Mouse (Mus musculus): ENCODE measurements around the gene Zbtb45. TPM values are rescaled to one million over a fixed set of nuclear protein-coding genes. Genes with fewer than 3 reads are reported as not detected.

Gene Zbtb45
- polyA plus RNA-seq, 1 experiment from 2014 or later = 27.2 TPM

DNA sequence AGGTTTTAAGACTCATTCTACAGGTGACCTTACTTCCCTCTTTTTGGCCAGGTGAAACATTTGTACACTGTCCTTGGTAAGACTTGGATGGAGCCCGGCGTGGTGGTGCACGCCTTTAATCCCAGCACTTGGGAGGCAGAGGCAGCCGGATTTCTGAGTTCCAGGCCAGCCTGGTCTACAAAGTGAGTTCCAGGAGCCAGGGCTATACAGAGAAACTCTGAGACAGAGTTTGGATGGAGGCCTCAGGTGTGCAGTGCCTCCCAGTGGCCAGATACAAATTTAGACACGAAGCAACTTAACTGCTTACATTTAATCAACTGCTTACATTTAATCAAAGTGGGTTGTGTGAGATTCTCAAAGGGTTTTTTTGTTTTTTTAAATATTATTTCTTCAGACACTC is 21.2 kb upstream of the Zbtb45 start:
- 75% methylated on average over 5 of the region's 5 CpGs for WGBS
- H3K36me3 ChIP-seq (replicated peaks) = peaks cover 90% of the 10 kb centered on the region

DNA sequence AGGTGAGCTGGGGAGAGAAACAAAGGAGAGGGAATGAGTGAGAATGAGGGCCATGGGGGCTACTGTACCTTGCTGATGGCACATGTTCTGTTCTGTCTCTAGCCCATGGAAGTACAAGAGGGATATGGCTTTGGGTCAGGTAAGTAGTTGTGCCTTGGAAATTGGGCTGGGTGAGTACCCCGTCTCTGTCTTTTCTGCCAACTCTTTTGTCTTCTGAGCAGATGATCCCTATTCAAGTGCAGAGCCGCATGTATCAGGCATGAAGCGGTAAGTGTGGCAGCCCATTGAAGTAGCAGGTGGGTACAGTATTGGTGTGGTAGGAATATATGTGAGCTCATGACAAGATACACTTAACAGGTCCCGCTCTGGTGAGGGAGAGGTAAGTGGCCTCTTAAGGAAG is 19.2 kb upstream of the Zbtb45 start:
- Histone ChIP-seq H3K9me3 (no peaks in the 10 kb centered on the region), H3K27ac (replicated peaks) (no peak overlapping the region), H3K4me1 (peaks cover 35% of the 10 kb centered on the region), H3K36me3 (replicated peaks) (peaks cover 86% of the 10 kb centered on the region), H3K4me3 (no peak overlapping the region), H3K27me3 (replicated peaks; ENCODE audit: low read depth, poor library complexity, severe bottlenecking) (no peaks in the 10 kb centered on the region)
- DNase-seq (ENCODE audit: low spot score) = no peak
- WGBS = 96% methylated on average over 4 of the region's 4 CpGs

More for the DNA sequence above, 21.2 kb upstream of the Zbtb45 start:
- peaks cover 42% of the 10 kb centered on the region for H3K4me1 ChIP-seq
- H3K27me3 ChIP-seq (replicated peaks; ENCODE audit: low read depth, poor library complexity, severe bottlenecking) = no peaks in the 10 kb centered on the region
- no peak overlapping the region for H3K4me3 ChIP-seq
- no peaks in the 10 kb centered on the region for H3K9me3 ChIP-seq
- H3K27ac ChIP-seq (replicated peaks) = no peak overlapping the region
- no peak for DNase-seq (ENCODE audit: low spot score)

DNA sequence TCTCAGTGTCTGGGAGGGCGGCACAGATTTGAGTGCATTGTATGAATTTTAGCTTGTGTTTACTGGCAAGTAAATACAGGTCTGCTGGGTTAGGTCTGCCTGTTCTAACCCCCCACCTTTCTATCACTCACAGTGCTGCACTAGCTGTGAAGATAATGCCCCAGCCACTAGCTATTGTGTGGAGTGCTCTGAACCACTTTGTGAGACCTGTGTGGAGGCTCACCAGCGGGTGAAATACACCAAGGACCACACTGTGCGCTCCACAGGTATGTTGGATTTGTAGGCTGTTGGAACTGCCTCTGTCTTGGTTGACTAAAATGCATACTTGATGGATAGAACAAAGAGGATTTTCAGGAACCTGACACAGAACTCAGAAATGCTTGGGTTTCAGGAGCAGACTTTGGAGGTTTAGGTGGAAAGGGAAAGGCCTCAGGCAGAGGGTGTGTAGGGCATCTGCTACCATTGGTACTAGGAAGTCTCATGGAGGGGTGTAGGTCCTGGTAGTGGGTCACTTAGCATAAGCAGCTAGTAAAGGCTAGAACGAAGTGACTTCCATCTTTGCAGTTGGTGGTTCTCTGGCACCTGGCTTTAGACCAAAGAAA is 15.8 kb upstream of the Zbtb45 start:
- Histone ChIP-seq H3K27ac (replicated peaks) (peak overlapping the region; percentile 99), H3K4me1 (peaks cover 31% of the 10 kb centered on the region), H3K9me3 (no peaks in the 10 kb centered on the region), H3K4me3 (peak overlapping the region; percentile 99), H3K36me3 (replicated peaks) (peaks cover 56% of the 10 kb centered on the region), H3K27me3 (replicated peaks; ENCODE audit: low read depth, poor library complexity, severe bottlenecking) (no peaks in the 10 kb centered on the region)
- WGBS = 26% methylated on average over 4 of the region's 4 CpGs
- no peak for DNase-seq (ENCODE audit: low spot score)

DNA sequence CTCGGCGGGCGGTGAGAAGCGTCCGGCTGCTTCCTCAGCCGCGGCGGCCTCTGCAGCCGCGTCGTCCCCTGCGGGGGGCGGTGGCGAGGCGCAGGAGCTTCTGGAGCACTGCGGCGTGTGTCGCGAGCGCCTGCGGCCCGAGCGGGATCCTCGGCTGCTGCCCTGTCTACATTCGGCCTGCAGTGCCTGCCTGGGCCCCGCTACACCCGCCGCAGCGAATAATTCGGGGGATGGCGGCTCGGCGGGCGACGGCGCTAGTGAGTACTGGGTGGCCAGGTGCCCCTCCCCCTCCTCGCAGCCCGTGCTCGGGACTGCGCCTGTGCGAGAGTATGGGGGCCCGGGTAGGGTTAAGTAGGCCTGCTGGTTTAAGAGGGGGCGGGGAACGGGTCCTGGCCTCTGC is 15.0 kb upstream of the Zbtb45 start:
- Histone ChIP-seq H3K9me3 (no peaks in the 10 kb centered on the region), H3K27ac (replicated peaks) (peak overlapping the region; percentile 99), H3K36me3 (replicated peaks) (peaks cover 48% of the 10 kb centered on the region), H3K4me1 (peaks cover 31% of the 10 kb centered on the region), H3K4me3 (peak overlapping the region; percentile 99), H3K27me3 (replicated peaks; ENCODE audit: low read depth, poor library complexity, severe bottlenecking) (no peaks in the 10 kb centered on the region)
- WGBS = under 1% methylated on average over 44 of the region's 44 CpGs
- DNase-seq (ENCODE audit: low spot score) = peak; percentile 88

DNA sequence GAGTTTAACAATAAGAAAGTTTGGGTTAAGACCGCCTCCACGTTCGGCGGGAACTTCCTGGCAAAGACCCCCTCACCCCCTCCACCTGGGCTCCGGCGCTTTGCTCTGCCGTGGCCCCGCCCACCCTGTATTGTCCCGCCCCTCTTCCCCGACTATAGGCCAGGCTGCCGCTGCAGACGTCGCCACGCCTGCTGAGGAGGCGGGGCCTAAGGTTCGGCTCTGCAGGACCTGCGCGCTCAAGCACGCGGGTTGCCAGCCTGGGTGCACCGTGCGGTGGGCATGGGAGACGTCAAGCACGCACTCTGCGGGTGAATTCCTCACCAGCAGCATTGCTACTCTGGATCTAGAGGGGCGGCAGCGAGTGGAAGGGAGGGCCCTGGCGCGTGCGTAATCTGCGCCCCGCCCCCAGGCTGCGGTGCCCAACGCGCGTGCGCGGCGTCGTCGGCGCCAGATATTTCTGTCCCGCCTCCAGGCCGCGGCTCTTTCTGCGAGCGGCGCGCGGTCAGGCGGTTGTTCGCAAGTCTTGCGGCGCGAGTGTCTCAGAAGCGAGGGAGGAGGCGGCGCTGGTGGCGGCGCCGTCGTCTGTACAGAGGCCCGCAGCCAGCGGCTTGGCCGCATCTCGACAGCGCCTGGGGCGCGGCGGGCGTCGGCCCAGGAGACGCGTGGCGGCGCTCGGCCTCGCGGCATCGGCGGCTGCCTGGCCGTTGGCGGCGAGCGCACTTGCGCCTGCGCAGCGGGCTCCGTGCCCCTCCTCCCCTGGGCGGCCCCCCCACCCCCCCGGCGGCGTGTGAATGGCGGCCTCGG is 14.3 kb upstream of the Zbtb45 start:
- Histone ChIP-seq H3K36me3 (replicated peaks) (peaks cover 41% of the 10 kb centered on the region), H3K27me3 (replicated peaks; ENCODE audit: low read depth, poor library complexity, severe bottlenecking) (no peaks in the 10 kb centered on the region), H3K9me3 (no peaks in the 10 kb centered on the region), H3K4me1 (peaks cover 31% of the 10 kb centered on the region), H3K27ac (replicated peaks) (peak overlapping the region; percentile 99), H3K4me3 (peak overlapping the region; percentile 99)
- WGBS = under 1% methylated on average over 86 of the region's 95 CpGs
- peak; percentile 98 for DNase-seq (ENCODE audit: low spot score)

DNA sequence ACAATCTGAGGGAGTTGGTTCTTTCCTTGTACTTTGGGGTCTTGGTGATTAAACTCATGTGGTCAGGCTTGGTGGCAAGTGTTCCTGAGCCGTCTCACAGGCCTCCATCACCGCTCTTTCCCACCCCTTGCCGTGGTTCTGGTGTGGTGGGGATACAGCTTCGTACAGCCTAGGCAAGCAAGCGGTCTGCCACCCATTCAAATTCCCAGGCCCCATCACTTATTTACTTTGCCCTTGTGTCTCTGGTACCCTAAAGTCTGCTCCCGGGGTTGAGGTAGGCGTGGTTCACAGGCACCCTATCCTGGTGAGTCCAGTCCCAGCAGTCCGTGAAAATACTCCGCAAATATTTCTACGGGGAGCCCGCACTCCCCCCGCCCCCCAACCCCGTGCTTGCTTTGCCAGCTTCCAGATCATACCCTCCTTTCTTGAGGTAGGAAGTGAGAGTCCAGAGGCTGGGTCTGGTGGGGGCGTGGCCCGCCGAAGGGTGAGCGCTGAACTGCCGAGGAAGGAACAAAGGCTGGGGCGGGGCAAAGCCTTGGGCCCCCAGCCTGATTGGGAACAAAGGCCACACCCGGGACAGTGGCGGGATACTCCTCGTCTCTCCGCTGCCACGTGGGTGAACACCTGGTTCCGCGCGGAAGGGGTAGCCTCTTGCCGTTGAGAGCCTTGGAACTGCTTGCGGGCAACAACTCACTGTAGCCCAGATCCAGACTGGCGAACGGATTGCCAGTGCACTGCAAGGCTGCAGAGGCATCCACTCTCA is 13.1 kb upstream of the Zbtb45 start:
- Histone ChIP-seq H3K4me3 (peak overlapping the region; percentile 99), H3K27me3 (replicated peaks; ENCODE audit: low read depth, poor library complexity, severe bottlenecking) (no peaks in the 10 kb centered on the region), H3K27ac (replicated peaks) (peak overlapping the region; percentile 99), H3K36me3 (replicated peaks) (peaks cover 30% of the 10 kb centered on the region), H3K9me3 (no peaks in the 10 kb centered on the region), H3K4me1 (peaks cover 31% of the 10 kb centered on the region)
- peak; percentile 95 for DNase-seq (ENCODE audit: low spot score)
- WGBS = 4% methylated on average over 31 of the region's 31 CpGs

DNA sequence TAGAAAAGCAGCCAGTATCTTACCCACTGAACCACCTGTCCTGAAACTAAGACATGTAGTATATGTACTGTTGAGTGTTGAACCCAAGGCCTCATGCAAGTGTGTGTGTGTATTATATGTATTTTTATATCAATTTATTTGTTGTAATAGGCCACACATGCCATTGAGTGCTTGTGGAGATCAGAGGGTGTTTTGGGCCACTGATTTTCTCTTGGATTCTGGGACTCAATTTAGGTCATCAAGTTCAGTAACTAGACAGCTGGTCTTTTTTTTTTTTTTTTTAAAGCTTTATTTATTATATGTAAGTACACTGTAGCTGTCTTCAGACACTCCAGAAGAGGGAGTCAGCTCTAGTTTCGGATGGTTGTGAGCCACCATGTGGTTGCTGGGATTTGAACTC is 5.4 kb upstream of the Zbtb45 start:
- Histone ChIP-seq H3K4me3 (no peak overlapping the region), H3K9me3 (no peaks in the 10 kb centered on the region), H3K4me1 (peaks cover 5% of the 10 kb centered on the region), H3K36me3 (replicated peaks) (no peaks in the 10 kb centered on the region), H3K27ac (replicated peaks) (no peak overlapping the region), H3K27me3 (replicated peaks; ENCODE audit: low read depth, poor library complexity, severe bottlenecking) (no peaks in the 10 kb centered on the region)
- 91% methylated on average over 1 of the region's 1 CpGs for WGBS
- DNase-seq (ENCODE audit: low spot score) = no peak

DNA sequence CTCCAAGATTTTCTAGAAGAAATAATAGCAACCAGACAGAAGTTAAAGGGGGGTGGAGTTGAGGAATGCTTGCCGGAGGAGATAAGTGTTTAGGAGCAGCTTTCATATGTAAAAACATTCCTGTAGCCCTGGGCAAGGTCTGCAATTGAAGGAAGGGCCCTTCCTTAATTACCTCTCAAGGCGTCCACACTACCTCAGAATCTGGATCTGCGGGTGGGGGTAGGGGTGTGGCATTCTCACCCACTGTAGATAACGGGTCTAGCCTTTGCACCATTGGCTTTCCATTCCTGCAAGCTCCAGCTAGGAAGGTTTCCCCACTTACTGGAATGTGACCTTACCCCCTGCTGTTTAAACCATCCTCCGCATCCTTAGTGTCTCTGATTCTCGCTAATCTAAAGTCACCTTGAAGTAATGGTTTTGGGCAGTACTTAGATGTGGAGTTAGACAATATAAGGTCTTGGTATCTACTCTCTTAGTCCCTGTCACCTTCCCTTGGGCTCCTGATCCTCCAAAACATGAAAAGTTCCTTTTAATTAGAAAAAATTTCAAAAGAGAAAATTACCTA is 4.5 kb upstream of the Zbtb45 start:
- Histone ChIP-seq H3K27ac (replicated peaks) (no peak overlapping the region), H3K9me3 (no peaks in the 10 kb centered on the region), H3K4me3 (no peak overlapping the region), H3K4me1 (peaks cover 7% of the 10 kb centered on the region), H3K27me3 (replicated peaks; ENCODE audit: low read depth, poor library complexity, severe bottlenecking) (no peaks in the 10 kb centered on the region), H3K36me3 (replicated peaks) (no peaks in the 10 kb centered on the region)
- no peak for DNase-seq (ENCODE audit: low spot score)
- 35% methylated on average over 6 of the region's 6 CpGs for WGBS

DNA sequence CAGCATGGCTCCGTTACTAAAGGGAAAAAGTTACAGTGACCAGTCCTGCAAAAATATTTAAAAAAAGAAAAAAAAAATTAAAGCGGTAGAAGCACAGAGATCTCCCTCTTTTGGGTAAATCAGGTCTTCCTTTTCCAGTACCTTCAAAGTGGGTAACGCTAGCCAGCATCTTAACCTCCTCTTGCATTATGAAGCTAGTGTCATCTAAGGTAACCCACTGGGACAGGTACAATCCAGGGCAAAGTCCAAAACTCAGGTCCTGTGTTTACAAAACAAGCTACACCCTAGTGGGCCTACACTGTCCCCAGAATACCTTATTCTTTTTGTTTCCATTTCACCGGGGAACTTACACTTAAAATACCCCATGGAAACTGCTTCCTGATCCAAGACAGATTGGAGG is 3.8 kb upstream of the Zbtb45 start:
- Histone ChIP-seq H3K27me3 (replicated peaks; ENCODE audit: low read depth, poor library complexity, severe bottlenecking) (peaks cover under 1% of the 10 kb centered on the region; the same call in 1 of the 2 replicates), H3K4me1 (peaks cover 10% of the 10 kb centered on the region), H3K36me3 (replicated peaks) (no peaks in the 10 kb centered on the region), H3K9me3 (no peaks in the 10 kb centered on the region), H3K4me3 (no peak overlapping the region), H3K27ac (replicated peaks) (no peak overlapping the region)
- WGBS = 60% methylated on average over 4 of the region's 4 CpGs
- no peak for DNase-seq (ENCODE audit: low spot score)

DNA sequence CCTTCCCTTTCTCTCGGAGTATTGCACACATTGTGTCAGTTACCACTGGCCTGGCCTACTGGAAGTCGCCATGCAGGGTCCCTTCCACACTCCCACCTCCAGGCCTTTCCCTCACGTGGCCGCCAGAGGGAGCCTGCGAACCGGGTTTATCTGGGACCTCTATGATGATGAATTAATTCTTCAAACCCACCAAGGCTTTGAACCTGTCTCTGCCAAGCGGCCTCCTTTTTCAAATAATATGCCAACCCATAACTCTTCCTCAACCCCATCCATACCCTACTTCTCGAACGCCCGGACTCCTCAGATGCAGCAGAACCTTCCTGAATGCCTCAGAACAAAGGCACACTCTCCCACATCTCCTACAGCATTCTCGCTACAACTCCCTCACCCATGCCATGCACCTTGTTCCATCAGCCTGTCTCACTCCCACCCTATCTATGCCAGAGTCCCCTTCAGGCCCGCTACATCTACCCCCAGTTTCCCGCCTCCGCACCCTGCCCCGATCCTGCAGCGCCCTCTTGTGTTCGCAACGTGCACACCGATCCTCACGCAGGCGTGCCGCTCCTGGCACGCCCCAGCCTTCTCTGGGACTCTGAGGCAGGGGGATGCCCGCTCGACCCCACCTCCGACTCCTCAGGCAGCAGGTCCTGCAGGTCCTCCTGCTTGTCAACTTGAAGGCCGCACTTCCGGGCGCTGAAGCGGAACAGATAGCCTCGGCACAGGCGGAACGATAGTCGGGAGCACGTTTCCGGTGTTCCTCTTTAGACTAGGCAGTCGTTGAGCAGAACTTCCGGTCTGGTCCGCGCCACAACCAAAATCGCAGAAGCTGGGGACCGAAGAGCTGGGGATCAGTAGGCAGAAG is 460 bp downstream of the Zbtb45 start:
- peaks cover 27% of the 10 kb centered on the region for H3K27me3 ChIP-seq (replicated peaks; ENCODE audit: low read depth, poor library complexity, severe bottlenecking)
- H3K9me3 ChIP-seq = peaks cover 5% of the 10 kb centered on the region; the same call in 1 of the 2 replicates
- peak overlapping the region; percentile 95 for H3K27ac ChIP-seq (replicated peaks)
- H3K4me3 ChIP-seq = peak overlapping the region; percentile 75
- H3K36me3 ChIP-seq (replicated peaks) = peaks cover 35% of the 10 kb centered on the region
- peak; percentile 97 for DNase-seq (ENCODE audit: low spot score)
- peaks cover 27% of the 10 kb centered on the region for H3K4me1 ChIP-seq
- WGBS = under 1% methylated on average over 42 of the region's 42 CpGs

DNA sequence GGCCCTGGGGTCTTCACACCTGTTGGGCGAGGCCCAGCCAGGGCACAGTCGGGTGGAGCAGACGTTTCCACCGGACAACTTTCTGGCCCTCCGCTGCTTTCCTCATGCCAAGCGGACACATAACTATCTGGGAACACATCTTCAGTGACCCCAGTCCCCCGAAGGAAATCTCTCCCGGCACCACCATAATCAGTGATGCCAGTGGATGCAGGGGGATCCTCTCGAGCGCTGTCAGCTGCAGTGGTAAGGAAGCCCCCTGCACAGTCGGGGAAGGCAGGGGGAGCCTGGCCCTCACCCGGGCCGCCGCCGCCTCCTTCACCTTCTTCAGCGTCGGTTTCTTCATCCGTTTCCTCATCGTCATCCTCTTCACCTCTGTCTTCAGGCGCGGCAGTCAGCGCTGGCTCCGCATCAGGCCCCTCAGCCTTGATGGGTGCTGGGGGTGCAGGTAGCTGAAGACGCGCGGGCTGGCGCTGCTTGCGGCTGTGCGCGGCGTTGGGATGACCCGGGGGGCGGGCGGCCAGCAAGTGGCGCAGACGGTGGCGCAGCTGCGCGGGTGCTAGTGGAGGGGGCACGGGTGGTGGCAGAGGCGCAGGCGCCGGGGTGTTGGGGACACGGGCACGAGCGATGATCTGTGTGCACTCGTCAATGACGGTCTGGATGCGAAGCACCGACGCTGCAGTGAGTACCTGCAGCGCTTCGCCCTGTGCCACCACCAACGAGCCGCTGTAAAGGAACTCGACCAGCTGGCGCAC is 2.3 kb downstream of the Zbtb45 start:
- Histone ChIP-seq H3K36me3 (replicated peaks) (peaks cover 38% of the 10 kb centered on the region), H3K9me3 (peaks cover 5% of the 10 kb centered on the region; the same call in 1 of the 2 replicates), H3K27ac (replicated peaks) (no peak overlapping the region), H3K4me1 (peaks cover 27% of the 10 kb centered on the region), H3K27me3 (replicated peaks; ENCODE audit: low read depth, poor library complexity, severe bottlenecking) (peaks cover 27% of the 10 kb centered on the region), H3K4me3 (peak overlapping the region; percentile 44)
- DNase-seq (ENCODE audit: low spot score) = no peak
- 39% methylated on average over 57 of the region's 57 CpGs for WGBS

Data from embryonic facial prominence, embryonic 10.5 days (tissue).